Mouse (Mus musculus): Measurements from ENCODE around the gene Oas1d.

DNA sequence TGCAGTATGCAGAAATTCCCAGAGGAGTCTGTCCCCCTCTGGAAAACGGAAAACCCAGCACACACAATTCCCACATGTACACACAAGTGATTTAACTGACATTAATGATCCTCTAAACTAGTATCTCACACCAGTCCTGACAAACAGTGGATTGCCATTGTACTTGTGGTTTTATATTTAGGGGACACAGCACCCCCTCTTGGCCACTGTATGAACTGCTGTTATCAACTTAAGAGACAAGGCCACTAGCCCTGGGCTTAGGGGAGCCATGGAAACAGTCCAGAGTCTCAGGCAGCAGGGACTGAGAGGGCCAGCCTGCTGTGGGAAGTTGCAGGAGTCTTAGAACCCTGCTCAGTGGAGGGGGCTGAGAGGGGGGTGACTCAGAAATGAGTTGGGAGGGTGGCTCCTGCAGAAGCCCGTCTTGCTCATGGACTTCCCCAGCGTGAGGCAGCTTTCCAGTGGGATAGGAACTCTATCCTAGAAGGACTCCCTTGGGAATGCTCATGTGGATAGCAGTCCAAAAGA is 48.9 kb upstream of the Oas1d start:
- TF ChIP-seq CTCF (IDR thresholded peaks at IDR 0.05; ENCODE audit: extremely low read depth, insufficient read depth, insufficient read length, insufficient replicate concordance) (no peak), POLR2A (IDR thresholded peaks at IDR 0.05; ENCODE audit: low read depth, low read length) (no peak)

Measured in spleen, adult 2 months (tissue).